Mouse (Mus musculus): ENCODE measurements around the gene Gm47283. TPM values are rescaled to one million over a fixed set of nuclear protein-coding genes. Genes with fewer than 3 reads are reported as not detected.
"Not testable (repeated sequence)": the region's sequence is repeated elsewhere in the genome, so short reads cannot be mapped to it uniquely, and the experiment has no call there.

Gene Gm47283
- total RNA-seq (2012; rRNA removed): not detected in 2 replicates
- not detected in 2 replicates for total RNA-seq (2014; rRNA removed)
- polyA plus RNA-seq (2012; ENCODE audit: insufficient read length, low read depth): not detected in 2 replicates

- H3K4me2 ChIP-seq (ENCODE audit: insufficient read depth, low read depth, poor library complexity, severe bottlenecking); H3K27ac ChIP-seq (ENCODE audit: insufficient read depth, low read depth); H3K4me1 ChIP-seq (ENCODE audit: control insufficient read depth in 1 of 2, insufficient read depth in 2 of 2); in situ Hi-C loops (cut with MboI; ENCODE audit: low pct_ligation_motif_present, low pct_unique_long_range_greater_than_20kb, low sequenced_read_pairs); H3K9ac ChIP-seq (ENCODE audit: insufficient read depth, low read depth); H3K9me3 ChIP-seq (replicated peaks; ENCODE audit: low read length); H3K79me2 ChIP-seq (replicated peaks; ENCODE audit: control insufficient read depth, extremely low read depth, insufficient read depth, poor library complexity, severe bottlenecking); dilution Hi-C loops (cut with MboI; ENCODE audit: extremely low pct_ligation_motif_present, extremely low pct_unique_long_range_greater_than_20kb, low sequenced_read_pairs); H3K36me3 ChIP-seq (replicated peaks in 1 of 2; ENCODE audit: control insufficient read depth in 1 of 2, insufficient read depth in 1 of 2, low read length in 1 of 2); H3K27me3 ChIP-seq (replicated peaks); DNase-seq (ENCODE audit: extremely low read depth); H3K4me3 ChIP-seq (replicated peaks in 1 of 3; ENCODE audit: low read depth in 2 of 3, low read length in 2 of 3, poor library complexity in 1 of 3): not testable (repeated sequence)
These were observed at the start of gene Gm47283 for GRCm38 (mm10) chrY:90784438-90784837. TSS of gene Gm47283 (plus strand) at chrY:90784738.

GRCm38 (mm10) chrY:90735181-90735895 lies 49.2 kb upstream of the Gm47283 start:
- H3K4me1 ChIP-seq (ENCODE audit: control insufficient read depth in 1 of 2, insufficient read depth in 2 of 2); H3K4me3 ChIP-seq (replicated peaks in 1 of 3; ENCODE audit: low read depth in 2 of 3, low read length in 2 of 3, poor library complexity in 1 of 3); H3K9ac ChIP-seq (ENCODE audit: insufficient read depth, low read depth); H3K27ac ChIP-seq (ENCODE audit: insufficient read depth, low read depth); H3K4me2 ChIP-seq (ENCODE audit: insufficient read depth, low read depth, poor library complexity, severe bottlenecking); H3K79me2 ChIP-seq (replicated peaks; ENCODE audit: control insufficient read depth, extremely low read depth, insufficient read depth, poor library complexity, severe bottlenecking); H3K27me3 ChIP-seq (replicated peaks); dilution Hi-C loops (cut with MboI; ENCODE audit: extremely low pct_ligation_motif_present, extremely low pct_unique_long_range_greater_than_20kb, low sequenced_read_pairs); in situ Hi-C loops (cut with MboI; ENCODE audit: low pct_ligation_motif_present, low pct_unique_long_range_greater_than_20kb, low sequenced_read_pairs): not testable (repeated sequence)
- peak; percentile 52 for DNase-seq (ENCODE audit: extremely low read depth)
- Histone ChIP-seq H3K9me3 (replicated peaks; ENCODE audit: low read length) (peaks cover 37% of the 10 kb centered on the region), H3K36me3 (replicated peaks in 1 of 2; ENCODE audit: control insufficient read depth in 1 of 2, insufficient read depth in 1 of 2, low read length in 1 of 2) (peaks cover 26 to 37% of the 10 kb centered on the region in 2 experiments)

- dilution Hi-C loops (cut with MboI; ENCODE audit: extremely low pct_ligation_motif_present, extremely low pct_unique_long_range_greater_than_20kb, low sequenced_read_pairs): not testable (repeated sequence)
These were observed 48.1 kb upstream of the Gm47283 start for GRCm38 (mm10) chrY:90736217-90737000.

GRCm38 (mm10) chrY:90737606-90738430 lies 46.7 kb upstream of the Gm47283 start:
- TF ChIP-seq GABPA (IDR thresholded peaks at IDR 0.05; ENCODE audit: insufficient replicate concordance, low read depth, low read length): no peak
- TF ChIP-seq IRF4 (IDR thresholded peaks at IDR 0.05; ENCODE audit: low read depth, low read length): no peak
- no peak for TF ChIP-seq CTCF (conservative IDR thresholded peaks at IDR 0.05 in 1 of 2, IDR thresholded peaks at IDR 0.05 in 1 of 2; ENCODE audit: low read depth in 2 of 2, low read length in 2 of 2)
- TF ChIP-seq TBP (conservative IDR thresholded peaks at IDR 0.05; ENCODE audit: low read depth, low read length): no peak
- TF ChIP-seq UBTF (IDR thresholded peaks at IDR 0.05; ENCODE audit: low read depth, low read length): no peak
- no peak for TF ChIP-seq ZKSCAN1 (IDR thresholded peaks at IDR 0.05; ENCODE audit: borderline replicate concordance, low read depth, low read length)
- H3K4me1 ChIP-seq (ENCODE audit: control insufficient read depth in 1 of 2, insufficient read depth in 2 of 2): no peaks in the 10 kb centered on the region
- H3K9ac ChIP-seq (ENCODE audit: insufficient read depth, low read depth): no peak overlapping the region
- peaks cover 29 to 43% of the 10 kb centered on the region in 2 experiments for H3K36me3 ChIP-seq (replicated peaks in 1 of 2; ENCODE audit: control insufficient read depth in 1 of 2, insufficient read depth in 1 of 2, low read length in 1 of 2)
- H3K4me2 ChIP-seq (ENCODE audit: insufficient read depth, low read depth, poor library complexity, severe bottlenecking): no peak overlapping the region
- H3K4me3 ChIP-seq (replicated peaks in 1 of 3; ENCODE audit: low read depth in 2 of 3, low read length in 2 of 3, poor library complexity in 1 of 3): no peak overlapping the region
- no peaks in the 10 kb centered on the region for H3K79me2 ChIP-seq (replicated peaks; ENCODE audit: control insufficient read depth, extremely low read depth, insufficient read depth, poor library complexity, severe bottlenecking)
- H3K27me3 ChIP-seq (replicated peaks): no peaks in the 10 kb centered on the region
- H3K9me3 ChIP-seq (replicated peaks; ENCODE audit: low read length): peaks cover 43% of the 10 kb centered on the region
- peak; percentile 31 for DNase-seq (ENCODE audit: extremely low read depth)
- no peak overlapping the region for H3K27ac ChIP-seq (ENCODE audit: insufficient read depth, low read depth)
- dilution Hi-C loops (cut with MboI; ENCODE audit: extremely low pct_ligation_motif_present, extremely low pct_unique_long_range_greater_than_20kb, low sequenced_read_pairs): no loop called here
- in situ Hi-C loops (cut with MboI; ENCODE audit: low pct_ligation_motif_present, low pct_unique_long_range_greater_than_20kb, low sequenced_read_pairs): no loop called here

More at GRCm38 (mm10) chrY:90736217-90737000, 48.1 kb upstream of the Gm47283 start:
- H3K4me2 ChIP-seq (ENCODE audit: insufficient read depth, low read depth, poor library complexity, severe bottlenecking); H3K9ac ChIP-seq (ENCODE audit: insufficient read depth, low read depth); H3K27ac ChIP-seq (ENCODE audit: insufficient read depth, low read depth); H3K4me1 ChIP-seq (ENCODE audit: control insufficient read depth in 1 of 2, insufficient read depth in 2 of 2); in situ Hi-C loops (cut with MboI; ENCODE audit: low pct_ligation_motif_present, low pct_unique_long_range_greater_than_20kb, low sequenced_read_pairs); H3K4me3 ChIP-seq (replicated peaks in 1 of 3; ENCODE audit: low read depth in 2 of 3, low read length in 2 of 3, poor library complexity in 1 of 3); H3K79me2 ChIP-seq (replicated peaks; ENCODE audit: control insufficient read depth, extremely low read depth, insufficient read depth, poor library complexity, severe bottlenecking); H3K27me3 ChIP-seq (replicated peaks): not testable (repeated sequence)
- peak; percentile 43 for DNase-seq (ENCODE audit: extremely low read depth)
- Histone ChIP-seq H3K9me3 (replicated peaks; ENCODE audit: low read length) (peaks cover 41% of the 10 kb centered on the region), H3K36me3 (replicated peaks in 1 of 2; ENCODE audit: control insufficient read depth in 1 of 2, insufficient read depth in 1 of 2, low read length in 1 of 2) (peaks cover 29 to 43% of the 10 kb centered on the region in 2 experiments)
